Mouse (Mus musculus) A20 (cell line): ENCODE measurements around the gene Ankrd45.
A peak's percentile ranks its signal among the peaks of the same experiment; 100 is the strongest.
"Not testable (repeated sequence)": the region's sequence is repeated elsewhere in the genome, so short reads cannot be mapped to it uniquely, and the experiment has no call there.

Experiments used
- DNase-seq: peaks from one replicate; pipeline ENCODE4 v3.0.0-alpha.2; 2011; ENCODE audit warnings: low read depth, low spot score

Ankrd45 gene

DNA sequence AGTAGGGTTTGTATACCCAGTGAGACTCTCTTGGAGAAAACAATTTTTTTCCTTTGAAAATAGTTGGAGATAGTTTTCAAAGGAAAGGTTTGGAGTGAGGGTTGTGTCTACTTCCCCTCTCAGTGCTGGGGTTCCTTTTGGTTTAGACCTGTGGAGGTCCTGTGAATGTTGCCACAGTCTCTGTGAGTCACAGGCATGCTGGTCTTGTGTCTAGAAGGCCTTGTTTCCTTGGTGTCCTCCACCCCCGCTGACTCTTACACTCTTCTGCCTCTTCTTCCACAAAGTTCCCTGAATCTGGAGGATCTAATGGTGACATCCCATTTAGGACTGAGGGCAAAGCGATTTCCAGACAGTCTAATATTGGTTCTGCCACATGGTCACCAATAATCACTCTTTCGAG is 42.9 kb downstream of the Ankrd45 start:
- DNase-seq: no peak

DNA sequence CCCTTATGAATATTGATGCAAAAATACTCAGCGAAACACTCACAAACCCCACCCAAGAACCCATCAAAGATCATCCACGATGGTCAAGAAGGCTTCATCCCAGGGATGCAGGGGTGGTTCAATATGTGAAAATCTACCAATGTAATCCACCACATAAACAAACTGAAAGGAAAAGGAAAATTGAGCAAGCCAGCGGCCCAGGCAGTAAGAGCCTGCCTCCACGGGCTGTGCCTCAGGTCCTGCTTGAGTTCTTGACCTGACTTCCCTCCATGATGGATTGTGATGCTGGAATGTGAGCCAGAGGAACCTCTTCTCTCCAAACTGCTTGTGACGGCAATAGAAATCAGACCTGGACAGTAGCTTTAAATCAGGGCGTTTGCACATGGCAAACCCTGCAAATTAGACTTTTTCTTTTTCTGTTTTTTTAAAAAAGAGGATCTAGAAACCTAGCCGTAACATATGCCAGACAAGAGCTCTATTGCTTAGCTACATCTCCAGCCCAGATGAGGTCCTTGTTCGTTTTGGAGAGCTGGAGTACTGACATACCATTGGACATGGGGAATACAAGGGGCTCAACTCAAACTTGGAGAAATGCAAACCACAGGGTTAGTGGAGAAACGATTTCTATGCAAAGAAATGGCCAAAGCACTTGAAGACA is 47.9 kb downstream of the Ankrd45 start:
- DNase-seq: no peak

DNA sequence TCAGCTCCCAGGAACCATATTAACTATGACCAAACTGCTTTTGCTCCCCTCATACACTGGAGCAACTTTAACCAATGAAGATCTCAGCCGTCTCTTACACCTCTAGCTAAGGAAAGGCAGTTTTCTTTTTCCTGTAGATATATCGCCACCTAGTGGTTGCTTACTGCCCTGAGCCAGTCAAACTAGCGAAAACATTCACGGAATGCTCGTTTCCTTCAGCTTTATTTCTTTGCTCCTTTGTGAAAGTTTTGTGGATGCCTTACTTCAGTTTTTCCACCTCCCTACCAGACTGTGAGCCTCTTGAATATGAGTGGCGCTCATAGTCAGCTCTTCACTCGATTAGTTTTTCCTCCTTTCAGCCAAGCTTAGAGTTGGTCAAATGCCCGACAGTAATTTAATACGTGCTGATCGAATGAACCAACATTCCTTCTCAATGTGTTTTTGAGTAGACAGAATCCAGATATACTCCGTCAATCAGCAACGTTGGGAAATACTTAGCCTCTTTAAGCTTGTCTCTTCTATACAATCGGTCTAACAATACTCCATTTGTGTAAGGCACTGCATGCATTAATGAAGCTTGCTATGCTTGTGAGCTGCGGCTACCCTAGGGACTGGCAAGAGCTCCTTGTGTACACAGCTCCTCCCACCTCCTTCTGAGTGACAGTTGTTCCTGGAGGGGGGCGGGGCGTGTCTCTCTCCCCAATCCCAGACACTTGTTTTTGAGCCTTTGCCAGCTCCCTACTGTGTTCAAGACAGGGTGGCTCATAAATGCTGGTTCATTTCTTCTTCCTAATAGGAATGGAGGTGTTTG is 53.3 kb downstream of the Ankrd45 start:
- peak; percentile 80 for DNase-seq

DNA sequence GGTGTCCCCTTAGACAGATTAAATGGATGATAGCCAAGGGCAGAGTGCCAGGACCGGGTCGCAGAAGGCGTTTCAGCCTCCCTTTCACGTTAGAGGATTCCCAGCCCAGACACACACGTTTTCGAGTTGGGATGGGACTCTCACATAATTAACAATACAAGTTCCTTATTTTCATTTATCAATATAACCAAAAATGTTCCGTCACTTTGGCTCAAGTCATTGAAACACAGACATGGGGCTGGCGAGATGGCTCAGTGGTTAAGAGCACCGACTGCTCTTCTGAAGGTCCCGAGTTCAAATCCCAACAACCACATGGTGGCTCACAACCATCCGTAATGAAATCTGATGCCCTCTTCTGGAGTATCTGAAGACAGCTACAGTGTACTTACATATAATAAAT is 53.9 kb downstream of the Ankrd45 start:
- DNase-seq: not testable (repeated sequence)

DNA sequence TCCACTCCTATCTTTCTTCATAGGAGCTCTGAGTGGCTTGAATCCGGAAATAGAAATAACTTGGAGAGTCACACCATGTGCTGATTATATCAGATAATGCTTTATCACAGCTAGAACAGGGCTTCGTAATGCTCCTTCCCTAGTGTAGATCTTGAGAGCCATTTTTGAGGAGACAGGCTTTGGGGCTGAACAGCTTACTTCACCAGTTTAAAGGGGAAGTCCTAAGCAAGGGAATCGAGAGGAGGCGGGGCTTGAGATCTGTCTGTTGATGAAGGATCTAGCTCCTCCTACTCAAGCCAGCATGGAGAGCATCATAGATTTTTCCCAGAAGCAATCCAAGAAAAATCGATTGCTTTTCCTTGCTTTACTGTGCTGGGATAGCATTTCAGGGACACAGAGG is 57.4 kb downstream of the Ankrd45 start:
- DNase-seq: no peak

DNA sequence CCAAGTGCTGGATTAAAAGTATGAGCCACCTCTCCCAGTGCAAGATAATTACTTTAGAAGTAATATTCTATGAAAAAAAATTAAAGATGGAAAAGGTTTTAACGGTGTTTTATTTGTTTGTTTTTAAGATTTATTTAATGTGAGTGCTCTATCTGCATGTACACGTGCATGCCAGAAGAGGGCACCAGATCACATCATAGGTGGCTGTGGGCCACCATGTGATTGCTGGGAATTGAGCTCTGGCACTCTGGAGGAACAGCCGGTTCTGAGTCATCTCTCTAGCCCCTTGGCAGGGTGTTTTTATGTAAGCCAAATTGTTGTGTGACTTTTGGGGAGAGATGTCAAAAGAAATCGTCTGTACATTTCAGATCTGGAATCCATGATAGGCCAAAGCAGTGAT is 72.0 kb downstream of the Ankrd45 start:
- peak; percentile 61 for DNase-seq

DNA sequence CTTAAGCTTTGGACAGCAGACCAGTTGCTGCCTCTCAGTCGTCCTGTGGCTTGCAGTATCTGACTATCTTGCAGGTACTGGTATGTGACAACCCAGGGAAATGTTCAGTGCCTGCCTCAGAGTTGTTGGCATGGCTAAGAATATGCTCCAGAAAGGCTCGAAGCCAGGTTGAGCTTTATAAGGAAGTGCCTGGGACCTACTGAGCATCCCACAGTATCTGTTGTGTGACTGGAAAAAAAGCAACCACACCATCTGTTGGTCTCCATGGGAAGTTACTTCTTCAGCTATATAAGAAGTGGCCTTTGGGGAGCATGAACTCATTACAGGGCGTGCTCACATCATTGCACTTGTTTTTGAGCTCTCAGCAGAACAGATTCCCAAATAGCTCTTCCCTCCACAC is 77.3 kb downstream of the Ankrd45 start:
- DNase-seq: no peak
